Mouse (Mus musculus) intestine, embryonic 14.5 days (tissue): Measurements from ENCODE around the gene Cit. TPM values are rescaled to one million over a fixed set of nuclear protein-coding genes. Genes with fewer than 3 reads are reported as not detected.
"Not testable (repeated sequence)": the region's sequence is repeated elsewhere in the genome, so short reads cannot be mapped to it uniquely, and the experiment has no call there.

Experiments
- ATAC-seq: fragments of 200-750 bp; cut with Nextera tagmentation; replicated peaks from 2 replicates; pipeline ENCODE4 v1.8.0; 2017; ENCODE audit warnings: low read depth, moderate number of reproducible peaks, moderate TSS enrichment, moderate library complexity; ENCODE audit not compliant: low FRiP score, low TSS enrichment
- DNase-seq: peaks from one replicate; pipeline ENCODE4 v3.0.0-alpha.2; 2018; ENCODE audit warnings: low spot score
- H3K27ac ChIP-seq: fragments of 300-500 bp; sonication (generic); 2 replicates; pipeline ENCODE4 v1.5.1; 2014; ENCODE audit warnings: low read depth, mild to moderate bottlenecking, control low read depth
- H3K27me3 ChIP-seq: fragments of 300-500 bp; sonication (generic); replicated peaks from 2 replicates; pipeline ENCODE4 v1.6.1; 2014; ENCODE audit warnings: low read length, control low read depth; ENCODE audit not compliant: control insufficient read depth, insufficient read depth
- H3K36me3 ChIP-seq: fragments of 300-500 bp; sonication (generic); 2 replicates; pipeline ENCODE4 v1.6.1; 2014; ENCODE audit warnings: low read length, control low read depth; ENCODE audit not compliant: control insufficient read depth, insufficient read depth
- H3K4me1 ChIP-seq: fragments of 300-500 bp; sonication (generic); replicated peaks from 2 replicates; pipeline ENCODE4 v1.6.1; 2014; ENCODE audit warnings: low read length, control low read depth, mixed read lengths; ENCODE audit not compliant: control insufficient read depth, insufficient read depth
- H3K4me2 ChIP-seq: fragments of 300-500 bp; sonication (generic); 2 replicates; pipeline ENCODE4 v1.6.1; 2014; ENCODE audit warnings: low read length
- H3K4me3 ChIP-seq: fragments of 300-500 bp; sonication (generic); 2 replicates; pipeline ENCODE4 v1.5.1; 2014; ENCODE audit warnings: low read depth, low read length, control low read depth, mixed read lengths
- H3K9ac ChIP-seq: fragments of 300-500 bp; sonication (generic); 2 replicates; pipeline ENCODE4 v1.6.1; 2014; ENCODE audit warnings: mild to moderate bottlenecking, low read length
- H3K9me3 ChIP-seq: fragments of 300-500 bp; sonication (generic); 2 replicates; pipeline ENCODE4 v1.6.1; 2016; ENCODE audit warnings: low read length, control low read depth; ENCODE audit not compliant: control insufficient read depth
- WGBS: fragments of 180-500 bp; shearing (Covaris S2); extraction: QIAGEN DNeasy Blood & Tissue Kit; methylation state at CpG from one replicate; pipeline ENCODE4 v1.1.7; 2014; 5-methylcytosine and 5-hydroxymethylcytosine counted together
- polyA plus RNA-seq: library from polyadenylated mRNA; unstranded; fragments of >200 nt; fragmentation: Nextera tagmentation; extraction: Ambion mirVana; gene quantifications from 2 replicates; pipeline ENCODE4 v1.2.1, GENCODE M21; 2014

The Cit gene
- polyA plus RNA-seq, 1 experiment from 2014 or later: 25.8 TPM

DNA sequence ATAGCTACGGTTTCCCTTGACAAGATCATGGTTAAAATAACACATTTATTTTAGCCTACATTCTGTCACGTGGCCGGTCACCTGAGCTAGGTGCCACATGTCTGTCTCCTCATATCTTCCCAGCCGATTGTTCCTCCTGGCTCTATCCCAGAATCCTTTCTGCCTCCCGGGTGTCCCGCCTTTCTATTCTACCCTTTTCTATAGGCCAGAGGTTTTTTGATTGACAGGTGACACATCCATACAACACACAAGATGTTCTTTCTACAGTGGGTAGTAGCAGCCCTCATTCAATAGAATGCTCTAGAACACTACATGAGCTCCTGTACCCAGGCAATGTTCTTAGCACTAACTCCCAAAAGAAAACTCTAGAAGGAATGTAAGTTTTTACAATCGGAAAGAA is 23.2 kb upstream of the Cit start:
- no peak for DNase-seq
- no peaks in the 10 kb centered on the region for H3K27me3 ChIP-seq
- H3K4me3 ChIP-seq: no peak overlapping the region
- WGBS: 90% methylated on average over 7 of the region's 7 CpGs
- H3K4me1 ChIP-seq: 0 out of 2 replicates have a peak, but pooled peaks cover 3% of the 10 kb centered on the region
- no peak overlapping the region for H3K27ac ChIP-seq
- no peak overlapping the region for H3K9ac ChIP-seq
- H3K4me2 ChIP-seq: no peak overlapping the region
- no peaks in the 10 kb centered on the region for H3K36me3 ChIP-seq
- no peaks in the 10 kb centered on the region for H3K9me3 ChIP-seq
- no peak for ATAC-seq

- WGBS: 88% methylated on average over 2 of the region's 2 CpGs
- Histone ChIP-seq H3K27ac (no peak overlapping the region), H3K9ac (no peak overlapping the region), H3K27me3 (no peaks in the 10 kb centered on the region), H3K4me1 (no peaks in the 10 kb centered on the region), H3K4me2 (no peak overlapping the region), H3K36me3 (no peaks in the 10 kb centered on the region), H3K9me3 (no peaks in the 10 kb centered on the region), H3K4me3 (no peak overlapping the region)
- no peak for ATAC-seq
- no peak for DNase-seq
These were observed 12.3 kb upstream of the Cit start for GRCm38 (mm10) chr5:115832754-115833153.

- DNase-seq, H3K4me3 ChIP-seq, H3K4me2 ChIP-seq, H3K27me3 ChIP-seq, H3K9me3 ChIP-seq, H3K36me3 ChIP-seq, ATAC-seq, H3K4me1 ChIP-seq, H3K27ac ChIP-seq, H3K9ac ChIP-seq: not testable (repeated sequence)
These were observed 11.3 kb upstream of the Cit start for GRCm38 (mm10) chr5:115833806-115834205.

- ATAC-seq (no peak), DNase-seq (no peak)
- Histone ChIP-seq H3K4me1 (no peaks in the 10 kb centered on the region), H3K27ac (no peak overlapping the region), H3K9ac (no peak overlapping the region), H3K27me3 (no peaks in the 10 kb centered on the region), H3K4me3 (no peak overlapping the region), H3K9me3 (no peaks in the 10 kb centered on the region), H3K4me2 (no peak overlapping the region), H3K36me3 (no peaks in the 10 kb centered on the region)
- WGBS: 57% methylated on average over 7 of the region's 7 CpGs
These were observed 9.8 kb upstream of the Cit start for GRCm38 (mm10) chr5:115835291-115835690.

DNA sequence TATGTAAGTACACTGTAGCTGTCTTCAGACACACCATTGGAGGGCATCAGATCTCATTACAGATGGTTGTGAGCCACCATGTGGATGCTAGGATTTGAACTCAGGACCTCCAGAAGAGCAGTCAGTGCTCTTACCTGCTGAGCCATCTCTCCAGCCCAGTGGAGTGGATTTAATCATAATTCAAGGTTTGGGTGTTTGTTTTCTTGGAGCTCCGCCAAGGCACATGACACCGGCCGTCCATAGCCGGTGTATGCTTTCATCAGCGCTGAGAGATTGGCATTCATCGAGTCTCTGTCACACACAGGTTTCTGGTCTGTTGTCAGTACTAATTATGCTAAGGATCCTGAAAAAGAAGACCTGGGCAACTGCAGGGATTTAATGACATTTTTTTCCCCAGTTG is 7.0 kb upstream of the Cit start:
- H3K4me3 ChIP-seq: no peak overlapping the region
- no peak overlapping the region for H3K27ac ChIP-seq
- H3K4me1 ChIP-seq: no peaks in the 10 kb centered on the region
- H3K27me3 ChIP-seq: no peaks in the 10 kb centered on the region
- no peak overlapping the region for H3K4me2 ChIP-seq
- DNase-seq: no peak
- no peaks in the 10 kb centered on the region for H3K36me3 ChIP-seq
- no peaks in the 10 kb centered on the region for H3K9me3 ChIP-seq
- no peak overlapping the region for H3K9ac ChIP-seq
- 77% methylated on average over 6 of the region's 6 CpGs for WGBS
- no peak for ATAC-seq

GRCm38 (mm10) chr5:115840453-115840852 is 4.6 kb upstream of the Cit start:
- ATAC-seq: no peak

GRCm38 (mm10) chr5:115840946-115841775 is 3.9 kb upstream of the Cit start:
- H3K9me3 ChIP-seq: no peaks in the 10 kb centered on the region
- H3K36me3 ChIP-seq: no peaks in the 10 kb centered on the region
- DNase-seq (no peak), ATAC-seq (no peak)
- no peaks in the 10 kb centered on the region for H3K27me3 ChIP-seq
- no peak overlapping the region for H3K9ac ChIP-seq
- no peak overlapping the region for H3K27ac ChIP-seq
- WGBS: 76% methylated on average over 12 of the region's 12 CpGs
- peaks cover 10% of the 10 kb centered on the region for H3K4me1 ChIP-seq
- no peak overlapping the region for H3K4me2 ChIP-seq
- H3K4me3 ChIP-seq: no peak overlapping the region

More at GRCm38 (mm10) chr5:115840453-115840852, 4.6 kb upstream of the Cit start:
- no peaks in the 10 kb centered on the region for H3K36me3 ChIP-seq
- 61% methylated on average over 5 of the region's 5 CpGs for WGBS
- H3K9me3 ChIP-seq: no peaks in the 10 kb centered on the region
- peaks cover 3% of the 10 kb centered on the region; the same call in 1 of the 2 replicates for H3K4me1 ChIP-seq
- H3K27ac ChIP-seq: no peak overlapping the region
- H3K9ac ChIP-seq: no peak overlapping the region
- no peak overlapping the region for H3K4me2 ChIP-seq
- H3K4me3 ChIP-seq: no peak overlapping the region
- no peak for DNase-seq
- no peaks in the 10 kb centered on the region for H3K27me3 ChIP-seq

DNA sequence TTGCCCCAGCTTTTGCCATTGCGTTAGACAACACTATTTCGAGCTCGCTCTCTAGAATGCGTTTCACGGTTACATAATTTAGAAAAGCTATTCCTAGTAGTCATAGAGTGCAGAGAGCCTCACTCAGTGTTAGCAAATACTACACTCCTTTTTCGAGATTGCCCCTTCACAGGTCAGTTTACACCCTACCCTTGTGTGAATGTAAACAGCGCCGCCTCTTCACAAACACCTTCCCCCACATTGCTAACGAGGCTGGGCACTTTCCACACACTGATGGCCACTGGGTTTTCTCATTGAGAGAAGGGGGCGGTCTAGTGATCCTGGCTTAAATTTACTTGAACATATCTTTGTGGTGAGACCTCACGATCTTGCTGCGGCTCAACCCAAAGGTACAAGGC is 711 bp upstream of the Cit start:
- Histone ChIP-seq H3K9me3 (no peaks in the 10 kb centered on the region), H3K27ac (peak overlapping the region; percentile 24; the same call in 1 of the 2 replicates), H3K36me3 (peaks cover 3% of the 10 kb centered on the region; the same call in 1 of the 2 replicates), H3K4me2 (peak overlapping the region; percentile 80), H3K27me3 (no peaks in the 10 kb centered on the region), H3K9ac (peak overlapping the region; percentile 45), H3K4me1 (peaks cover 10% of the 10 kb centered on the region), H3K4me3 (peak overlapping the region; percentile 77)
- WGBS: 6% methylated on average over 12 of the region's 12 CpGs
- ATAC-seq (0 out of 2 replicates have a peak, but pooled peaks have one; percentile 7), DNase-seq (no peak)
